In genomic region chr1:60179376-60179775, GRCm38 (mm10) we compare ENCODE assay signal across 8 mouse cellular contexts. TPM values are rescaled to one million over a fixed set of nuclear protein-coding genes. Genes with fewer than 3 reads are reported as not detected.
DNase-seq lines count a peak whose midpoint lies in the region; ATAC-seq lines count a peak whose summit lies in the region.

No protein-coding gene starts in this region.

- DNase-seq in CD4-positive helper T cell, adult 2 months (ENCODE audit: low read depth, low spot score): peak; percentile 12
- DNase-seq in left cerebral cortex, postnatal 36 days (ENCODE audit: low spot score in 2 of 2): no peak
- no peak for DNase-seq in right cerebral cortex, postnatal 25 days
- no peak for DNase-seq in ovary, adult 18-20 months (ENCODE audit: low spot score)

- H3K9me3 ChIP-seq in erythroblast, embryonic 14.5 days (ENCODE audit: control insufficient read depth, low read length): no peaks in the 10 kb centered on the region
- H3K9me3 ChIP-seq in embryonic facial prominence, embryonic 13.5 days: no peaks in the 10 kb centered on the region
- H3K9me3 ChIP-seq in limb, embryonic 13.5 days: no peaks in the 10 kb centered on the region

- intact Hi-C loops in left cerebral cortex, postnatal 36 days (cut with DNase I): no loop called here

- ATAC-seq in erythroblast, adult 5-6 weeks (replicated peaks; ENCODE audit: low FRiP score, poor library complexity, severe bottlenecking): no peak
- no peak for ATAC-seq in embryonic facial prominence, embryonic 13.5 days (ENCODE audit: insufficient number of reproducible peaks, insufficient read depth, low FRiP score, low TSS enrichment, low read depth)
- ATAC-seq in limb, embryonic 13.5 days (ENCODE audit: low FRiP score, low read depth): no peak

- H3K27me3 ChIP-seq in erythroblast, embryonic 14.5 days (ENCODE audit: control insufficient read depth): no peaks in the 10 kb centered on the region
- no peaks in the 10 kb centered on the region for H3K27me3 ChIP-seq in embryonic facial prominence, embryonic 13.5 days
- H3K27me3 ChIP-seq in limb, embryonic 13.5 days: no peaks in the 10 kb centered on the region

- H3K4me3 ChIP-seq in erythroblast, embryonic 14.5 days (replicated peaks): peak overlapping the region; percentile 86
- H3K4me3 ChIP-seq in embryonic facial prominence, embryonic 13.5 days: peak overlapping the region; percentile 85
- peak overlapping the region; percentile 86 for H3K4me3 ChIP-seq in limb, embryonic 13.5 days

- no peaks in the 10 kb centered on the region for H3K36me3 ChIP-seq in erythroblast, embryonic 14.5 days (ENCODE audit: control insufficient read depth)
- H3K36me3 ChIP-seq in embryonic facial prominence, embryonic 13.5 days: no peaks in the 10 kb centered on the region
- no peaks in the 10 kb centered on the region for H3K36me3 ChIP-seq in limb, embryonic 13.5 days

- H3K27ac ChIP-seq in embryonic facial prominence, embryonic 13.5 days: peak overlapping the region; percentile 96
- no peak overlapping the region for H3K27ac ChIP-seq in limb, embryonic 13.5 days

- H3K4me1 ChIP-seq in erythroblast, embryonic 14.5 days (ENCODE audit: control insufficient read depth): peaks cover 18% of the 10 kb centered on the region
- H3K4me1 ChIP-seq in embryonic facial prominence, embryonic 13.5 days: peaks cover 6% of the 10 kb centered on the region; the same call in 1 of the 2 replicates
- H3K4me1 ChIP-seq in limb, embryonic 13.5 days: peaks cover 12% of the 10 kb centered on the region

- peak overlapping the region; percentile 60 for H3K4me2 ChIP-seq in embryonic facial prominence, embryonic 13.5 days
- H3K4me2 ChIP-seq in limb, embryonic 13.5 days (replicated peaks): peak overlapping the region; percentile 66

- peak overlapping the region; percentile 93 for H3K9ac ChIP-seq in embryonic facial prominence, embryonic 13.5 days
- peak overlapping the region; percentile 88 for H3K9ac ChIP-seq in limb, embryonic 13.5 days

- 24% methylated on average over 4 of the region's 4 CpGs for WGBS in embryonic facial prominence, embryonic 13.5 days
- WGBS in limb, embryonic 13.5 days: 19% methylated on average over 4 of the region's 4 CpGs

RNA-seq across cellular contexts. Expression of gene Nbeal1, which starts 1.0 kb away (rescaled TPM):
- polyA plus RNA-seq in erythroblast, embryonic 14.5 days (2012): 0.01 and 0.02 TPM in 2 replicates
- total RNA-seq in erythroblast, adult 5-6 weeks (2015; ENCODE audit: low replicate concordance): 1.9 and 2.9 TPM in 2 replicates
- 2.8 and 4.3 TPM in 2 replicates for total RNA-seq in erythroblast, adult 5-6 weeks (2017; ENCODE audit: low replicate concordance)
- 7.6 and 8.7 TPM in 2 replicates for polyA plus RNA-seq in embryonic facial prominence, embryonic 13.5 days (2015; fragmentation: Nextera tagmentation; extraction: Ambion mirVana)
- 8.0 and 9.0 TPM in 2 replicates for polyA plus RNA-seq in limb, embryonic 13.5 days (2015; fragmentation: Nextera tagmentation; extraction: Ambion mirVana)
- 10 to 100 TPM; 17.8 to 26.9 TPM for total RNA-seq in left cerebral cortex, postnatal 36 days (2021)
